Mouse (Mus musculus) cerebellum, adult 9-10 months (tissue): Measurements from ENCODE around the gene Sigmar1.

Source experiments
- DNase-seq: peaks from one replicate; pipeline ENCODE4 v3.0.0; 2022

Gene Sigmar1

DNA sequence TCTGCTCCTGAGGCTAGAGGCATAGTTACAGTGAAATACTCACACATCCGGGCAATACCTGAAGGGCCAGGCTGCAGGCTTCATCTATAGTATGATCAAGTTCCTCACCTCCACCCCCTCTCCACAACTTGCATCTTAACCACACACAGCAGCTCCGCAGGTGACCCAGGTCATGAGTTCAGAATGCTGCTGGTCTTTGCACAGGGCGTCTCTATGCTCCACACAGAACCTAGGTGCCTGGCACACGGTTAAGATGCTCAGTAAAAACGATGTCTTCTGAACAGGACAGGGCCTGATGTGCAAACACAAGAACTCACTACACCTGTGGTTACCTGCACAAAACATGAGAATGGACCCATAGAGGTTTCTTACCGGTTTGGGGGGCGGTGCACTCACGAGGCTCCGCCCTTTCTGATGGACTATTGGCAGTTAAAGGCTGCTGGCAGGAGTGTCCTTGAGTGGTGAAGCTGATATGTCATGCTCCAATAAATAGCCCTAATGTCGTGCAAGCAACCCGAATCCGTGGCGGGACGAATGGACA lies 1.1 kb downstream of the Sigmar1 start, which contains the start of gene Galt:
Gene Galt (plus strand): TSS at position 432 of the 541 bp plus-strand sequence.
- peak; percentile 92 for DNase-seq

DNA sequence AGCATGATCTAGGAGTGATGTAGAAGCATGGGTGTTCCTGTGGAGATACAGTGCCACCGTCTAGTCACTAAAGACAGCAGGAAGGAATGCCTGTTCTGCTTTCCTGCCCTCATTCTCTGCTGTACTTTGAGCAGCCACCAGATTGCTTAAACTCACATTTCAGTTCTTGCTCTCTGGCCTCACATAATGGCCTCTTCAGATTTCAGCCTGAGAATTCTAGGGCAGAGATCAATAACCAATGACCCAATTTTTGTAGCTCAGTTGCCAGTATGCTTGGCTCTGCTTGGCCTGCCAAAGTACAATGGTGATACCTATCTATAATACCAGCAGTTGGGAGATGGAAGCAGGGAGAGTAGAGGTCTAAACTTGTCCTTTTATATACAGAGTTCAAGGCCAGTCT lies 10.9 kb downstream of the Sigmar1 start:
- no peak for DNase-seq

DNA sequence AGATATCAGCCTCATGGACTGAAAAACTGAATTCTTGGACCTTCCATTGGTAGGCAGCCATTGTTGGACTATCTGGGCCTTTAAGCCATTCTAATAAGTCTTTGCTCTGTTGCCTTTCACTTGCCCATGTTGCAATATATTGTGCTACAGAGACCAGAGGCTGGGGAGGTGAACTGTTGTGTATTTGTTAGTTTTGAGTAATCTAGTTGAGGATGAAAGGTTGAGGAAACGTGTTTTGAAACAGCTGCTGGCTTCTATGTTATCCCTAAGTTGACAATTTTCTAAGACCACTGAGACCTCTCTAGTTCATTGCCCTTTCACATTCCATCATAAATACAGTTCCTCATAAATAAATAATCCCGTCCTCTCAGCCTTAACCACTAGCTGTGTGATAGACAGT lies 11.8 kb downstream of the Sigmar1 start:
- DNase-seq: no peak

DNA sequence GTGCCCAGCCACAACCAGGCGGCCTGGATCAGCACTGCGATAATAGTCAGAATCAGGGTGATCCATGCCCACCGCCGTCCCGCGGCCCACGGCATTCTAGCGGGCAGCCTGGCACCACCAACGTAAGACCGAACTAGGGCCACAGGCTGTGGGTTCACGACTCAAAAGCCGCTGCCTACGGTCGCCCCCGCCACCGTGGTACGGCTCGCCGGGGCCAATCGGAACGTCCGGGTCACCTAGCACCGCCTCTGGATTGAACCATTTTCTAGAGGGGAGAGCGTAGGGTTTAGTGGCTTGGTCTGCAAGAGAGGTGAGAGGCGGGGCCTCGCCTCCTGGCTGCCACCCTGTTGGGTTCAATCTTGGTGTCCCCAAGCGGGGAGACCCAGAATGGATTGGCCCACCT lies 14.8 kb downstream of the Sigmar1 start:
- peak; percentile 98 for DNase-seq

DNA sequence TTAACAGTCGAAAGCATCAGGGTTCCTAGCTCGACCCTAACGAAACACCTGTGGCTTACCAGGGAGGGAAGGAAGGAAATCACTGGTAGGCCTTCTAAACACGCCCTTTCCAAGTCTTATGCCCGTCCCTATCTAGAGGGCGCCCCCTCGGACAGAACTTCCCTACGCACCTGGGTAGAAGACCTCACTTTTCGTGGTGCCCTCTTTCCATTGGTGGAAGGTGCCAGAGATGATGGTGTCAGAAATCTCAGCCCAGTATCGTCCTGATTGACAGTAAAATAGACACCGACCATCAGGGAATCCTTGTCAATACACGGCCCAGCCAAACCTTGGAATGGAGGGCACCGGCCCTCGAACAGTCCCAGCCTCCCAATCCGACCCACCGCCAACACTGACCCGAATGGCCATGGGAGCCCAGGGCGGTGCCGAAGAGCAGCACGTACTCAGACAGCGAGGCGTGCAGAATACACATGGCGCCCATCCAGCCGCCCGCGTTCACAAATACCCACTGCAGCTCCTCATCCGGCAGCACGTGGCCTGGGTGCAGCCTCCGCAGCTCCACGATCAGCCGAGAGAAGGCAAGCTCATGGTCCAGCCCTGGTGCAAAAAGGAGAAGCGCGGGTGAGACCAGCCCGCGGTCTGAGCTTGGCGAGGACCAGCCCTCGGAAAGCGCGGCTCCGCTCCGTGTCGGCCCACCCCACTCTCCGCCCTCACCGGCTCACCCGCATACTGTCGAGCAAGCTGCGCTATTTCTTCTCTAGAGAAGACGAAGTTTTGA lies 15.4 kb downstream of the Sigmar1 start:
- DNase-seq: peak; percentile 71

DNA sequence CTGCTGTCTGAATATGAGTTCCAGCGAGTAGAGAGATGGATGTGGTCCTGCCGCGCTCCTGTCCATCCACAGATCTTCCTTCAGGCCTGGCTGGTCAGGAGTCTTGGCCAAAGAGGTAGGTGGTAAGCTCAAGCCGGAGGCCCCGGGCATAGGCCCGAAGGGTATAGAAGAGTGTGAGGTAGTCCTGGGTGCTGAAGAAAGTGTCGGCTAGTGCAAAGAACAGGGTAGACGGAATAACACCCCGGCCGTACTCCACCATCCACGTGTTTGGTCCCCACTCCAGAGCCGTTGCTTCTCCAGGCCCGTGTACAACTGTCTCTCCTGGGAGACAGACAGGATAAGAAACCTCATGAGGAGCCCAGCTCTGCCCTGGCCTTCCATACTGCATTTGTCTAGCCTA lies 16.7 kb downstream of the Sigmar1 start:
- no peak for DNase-seq

DNA sequence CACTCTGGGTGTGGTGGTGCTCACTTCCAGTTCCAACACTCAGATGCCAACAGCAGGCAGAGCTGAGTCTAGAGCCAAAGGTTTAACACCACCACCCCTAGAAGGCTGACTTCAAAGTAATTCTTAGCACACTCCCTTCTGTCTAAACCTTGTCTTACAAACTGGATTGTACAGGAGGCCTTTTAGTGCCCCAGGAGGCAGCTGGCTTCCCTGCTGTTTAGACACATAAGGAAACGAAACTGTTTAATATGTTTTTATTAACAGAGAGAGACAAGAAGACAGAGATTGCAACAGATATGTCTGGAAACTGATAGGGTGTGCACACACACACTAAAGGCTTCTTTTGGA lies 17.7 kb downstream of the Sigmar1 start:
- DNase-seq: no peak

DNA sequence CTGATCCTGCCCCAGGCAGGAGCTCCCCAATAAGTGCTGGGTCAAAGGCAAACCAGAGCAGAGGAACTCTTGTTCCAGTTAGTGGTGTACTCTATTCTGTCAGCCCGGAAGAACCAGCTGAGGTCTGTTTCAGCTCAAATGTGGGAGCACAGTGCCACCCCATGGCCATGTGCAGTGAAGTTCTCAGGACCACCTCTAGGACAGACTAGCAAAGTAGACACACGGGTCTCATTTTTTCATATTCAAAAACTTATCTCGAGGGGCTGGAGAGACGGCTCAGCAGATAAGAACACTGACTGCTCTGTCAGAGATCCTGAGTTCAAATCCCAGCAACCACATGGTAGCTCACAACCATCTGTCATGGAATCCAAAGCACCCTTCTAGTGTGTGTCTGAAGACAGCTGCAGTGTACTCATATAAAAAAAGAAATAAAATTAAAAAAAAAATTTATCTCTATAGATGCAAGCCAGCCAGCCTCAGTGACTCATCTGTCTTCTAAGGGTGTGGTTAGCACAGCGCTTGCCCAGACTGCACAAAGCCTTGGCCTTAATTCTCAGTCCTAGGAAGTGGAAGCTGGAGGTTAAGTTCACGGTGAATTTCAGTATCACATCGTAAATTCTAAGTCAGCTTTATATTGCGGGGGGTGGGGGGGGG lies 18.2 kb downstream of the Sigmar1 start:
- peak; percentile 75 for DNase-seq

DNA sequence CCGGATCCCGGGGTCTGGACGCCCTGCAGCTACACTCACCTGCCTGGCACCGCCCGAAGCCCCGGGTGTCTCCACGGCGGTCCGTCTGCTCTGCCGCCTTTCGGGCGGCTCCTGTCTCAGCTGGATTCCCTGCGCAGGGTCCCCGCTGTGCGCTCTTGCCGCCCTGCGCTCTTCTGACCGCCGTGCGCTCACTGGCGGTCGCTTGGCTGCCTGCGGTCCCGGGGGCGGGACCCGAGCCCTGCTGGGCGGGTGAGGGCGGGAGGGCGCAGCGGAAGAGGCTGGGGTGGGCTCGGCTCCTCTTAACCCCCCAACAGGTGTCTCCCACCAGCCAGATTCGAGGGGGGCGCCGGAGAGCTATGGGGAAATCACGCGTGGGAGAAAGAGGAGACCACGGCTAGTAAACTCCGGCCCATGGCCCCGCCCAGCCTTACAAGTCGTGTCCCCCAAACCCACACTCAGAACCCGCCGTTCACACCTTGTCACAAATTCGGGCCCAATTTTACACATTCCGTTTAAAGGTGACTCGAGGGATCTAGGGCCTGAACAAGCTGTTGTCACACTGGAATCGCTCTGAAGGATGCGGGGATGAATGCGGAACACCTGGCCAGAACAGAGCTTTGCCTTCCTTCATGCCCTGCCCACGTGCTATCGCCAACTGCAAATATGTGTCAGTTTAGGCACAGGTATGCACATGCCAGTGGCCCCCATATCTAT lies 24.7 kb downstream of the Sigmar1 start, which contains the start of gene Arid3c:
Gene Arid3c (minus strand): TSS at position 91 of the 714 bp plus-strand sequence.
- no peak for DNase-seq

DNA sequence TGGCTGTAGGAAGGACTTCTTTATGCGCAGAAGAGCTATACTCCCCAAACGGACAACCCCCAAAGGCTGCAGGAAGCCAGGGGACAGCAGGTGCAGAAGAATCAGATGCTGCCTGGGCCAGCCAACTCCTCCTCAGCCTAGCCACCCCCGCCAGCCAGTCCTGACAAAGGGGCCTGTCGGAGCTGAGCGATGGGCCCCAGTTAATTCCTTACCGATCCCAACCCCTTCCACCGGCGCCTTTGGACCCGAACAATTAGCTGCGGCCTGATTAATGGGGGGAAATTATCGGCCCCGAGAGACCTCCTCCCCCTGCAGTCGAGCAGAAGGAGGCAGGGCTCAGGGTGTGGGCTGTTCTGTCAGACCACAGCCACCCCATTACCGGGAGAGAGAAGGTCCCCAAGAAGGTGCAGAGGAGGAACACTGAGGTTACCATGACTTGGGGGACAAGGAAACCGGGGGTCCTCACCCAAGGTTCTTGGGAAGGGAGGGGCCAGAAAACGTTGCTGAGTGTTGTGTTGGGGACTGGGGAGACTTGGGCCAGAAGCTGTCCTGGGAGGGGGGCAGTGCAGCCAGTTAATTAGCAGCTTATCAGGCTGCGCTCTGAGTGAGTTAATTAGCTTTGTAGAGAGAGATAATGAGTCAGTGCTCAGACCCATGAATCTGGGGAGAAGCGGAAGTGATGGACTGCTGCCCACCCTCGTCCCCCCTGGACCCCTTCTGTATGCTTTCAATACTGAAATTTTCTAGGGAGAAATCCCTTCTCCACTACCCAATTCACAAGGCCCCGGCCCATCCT lies 28.9 kb downstream of the Sigmar1 start:
- no peak for DNase-seq

DNA sequence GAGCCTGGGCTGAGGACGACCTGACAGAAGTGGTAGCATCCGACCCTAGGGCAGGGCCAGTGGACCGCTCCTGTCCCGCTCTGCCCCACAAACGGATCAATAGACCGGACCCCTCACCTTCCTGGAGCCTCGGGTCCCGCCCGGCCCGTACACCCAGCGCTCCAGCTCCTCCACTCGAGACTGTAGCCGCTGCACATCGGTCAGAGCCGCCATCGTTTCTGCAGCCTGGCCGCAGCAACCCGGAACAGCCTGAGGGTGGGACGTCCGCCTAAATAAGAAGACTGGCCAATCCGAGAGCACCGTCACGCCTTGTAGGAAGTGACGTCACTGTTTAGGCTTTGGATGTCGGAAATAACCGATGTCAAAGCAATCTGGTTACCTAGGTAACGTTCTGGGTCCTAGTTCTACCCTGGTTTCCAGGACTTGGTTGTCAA lies 33.0 kb downstream of the Sigmar1 start, which contains the start of gene Dctn3:
Gene Dctn3 (minus strand): TSS at position 253 of the 434 bp plus-strand sequence.
- DNase-seq: peak; percentile 97

DNA sequence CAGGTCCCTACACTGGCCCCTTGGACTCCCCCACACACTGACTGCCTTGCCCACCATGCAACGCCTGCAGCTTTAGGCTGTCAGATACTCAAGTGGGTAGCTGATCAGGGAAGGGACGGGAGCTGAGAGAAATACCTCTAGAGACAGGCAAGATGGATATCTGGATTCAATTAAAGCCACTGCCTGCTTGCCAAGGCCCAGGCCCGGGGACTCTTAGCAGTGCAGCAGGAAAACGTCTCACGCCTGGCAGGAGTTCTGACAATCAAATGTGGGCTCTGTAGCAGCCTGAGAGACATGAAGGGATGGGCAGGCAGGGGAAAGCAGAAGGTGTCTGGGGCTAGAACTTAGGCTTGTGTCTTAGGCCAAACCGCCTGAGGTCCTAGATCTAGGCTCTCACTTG lies 39.1 kb downstream of the Sigmar1 start:
- no peak for DNase-seq

DNA sequence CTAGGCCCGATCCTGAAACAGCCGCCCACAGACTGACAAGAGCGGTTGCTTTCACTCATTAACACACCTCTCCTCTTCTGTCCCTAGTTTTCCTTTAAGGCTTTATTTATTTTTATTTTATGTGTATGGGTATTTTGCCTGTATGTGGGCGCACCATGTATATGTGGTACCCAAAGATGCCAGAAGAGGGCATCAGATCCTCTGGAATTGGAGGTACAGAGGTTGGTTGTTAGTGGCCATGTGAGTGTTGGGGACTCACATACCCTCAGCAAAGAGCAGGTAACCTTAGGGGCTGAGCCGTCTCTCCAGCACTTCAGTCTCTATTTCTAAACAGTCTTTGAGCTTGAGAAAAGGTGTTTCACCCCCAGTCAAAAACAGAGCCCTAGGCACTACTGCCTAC lies 40.4 kb downstream of the Sigmar1 start:
- DNase-seq: peak; percentile 75

DNA sequence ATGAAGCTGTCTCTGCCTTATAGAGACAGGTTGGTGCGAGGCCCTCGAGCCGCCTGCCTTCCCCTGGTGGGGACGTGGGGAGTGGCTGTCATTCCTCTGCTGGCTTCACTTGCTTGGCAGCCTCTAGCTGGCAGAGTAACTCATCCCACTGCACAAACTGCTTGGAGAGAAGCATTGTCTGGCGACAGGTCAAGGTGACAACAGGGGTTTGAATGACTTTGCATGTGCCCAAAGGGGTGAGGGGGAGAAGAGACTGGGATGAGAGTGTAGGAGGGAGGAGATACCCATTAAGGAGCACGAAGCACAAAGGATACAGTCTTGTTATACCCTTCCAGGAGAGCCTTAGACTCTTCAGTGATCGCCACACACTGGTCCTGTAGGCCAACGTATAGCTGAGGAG lies 40.9 kb downstream of the Sigmar1 start:
- DNase-seq: no peak

DNA sequence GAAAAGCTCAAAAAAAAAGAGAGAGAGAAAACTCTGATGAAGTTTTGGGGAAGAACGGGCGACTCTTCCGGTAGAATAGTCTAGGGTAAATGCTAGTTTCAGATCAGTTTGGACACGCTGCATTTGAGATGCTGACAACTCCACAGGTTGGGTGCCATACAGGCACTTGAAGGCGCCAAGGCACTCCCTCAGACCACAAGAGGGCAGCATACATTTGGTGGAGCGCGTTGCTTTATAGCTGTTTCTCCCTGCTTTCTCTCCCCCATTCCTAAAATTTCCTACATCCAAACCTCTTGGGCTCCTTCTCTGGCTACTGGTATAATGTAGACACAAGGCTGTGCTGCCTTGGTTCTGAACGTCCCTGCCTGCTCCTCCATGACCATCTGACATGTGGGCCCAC lies 41.7 kb downstream of the Sigmar1 start:
- DNase-seq: peak; percentile 87

DNA sequence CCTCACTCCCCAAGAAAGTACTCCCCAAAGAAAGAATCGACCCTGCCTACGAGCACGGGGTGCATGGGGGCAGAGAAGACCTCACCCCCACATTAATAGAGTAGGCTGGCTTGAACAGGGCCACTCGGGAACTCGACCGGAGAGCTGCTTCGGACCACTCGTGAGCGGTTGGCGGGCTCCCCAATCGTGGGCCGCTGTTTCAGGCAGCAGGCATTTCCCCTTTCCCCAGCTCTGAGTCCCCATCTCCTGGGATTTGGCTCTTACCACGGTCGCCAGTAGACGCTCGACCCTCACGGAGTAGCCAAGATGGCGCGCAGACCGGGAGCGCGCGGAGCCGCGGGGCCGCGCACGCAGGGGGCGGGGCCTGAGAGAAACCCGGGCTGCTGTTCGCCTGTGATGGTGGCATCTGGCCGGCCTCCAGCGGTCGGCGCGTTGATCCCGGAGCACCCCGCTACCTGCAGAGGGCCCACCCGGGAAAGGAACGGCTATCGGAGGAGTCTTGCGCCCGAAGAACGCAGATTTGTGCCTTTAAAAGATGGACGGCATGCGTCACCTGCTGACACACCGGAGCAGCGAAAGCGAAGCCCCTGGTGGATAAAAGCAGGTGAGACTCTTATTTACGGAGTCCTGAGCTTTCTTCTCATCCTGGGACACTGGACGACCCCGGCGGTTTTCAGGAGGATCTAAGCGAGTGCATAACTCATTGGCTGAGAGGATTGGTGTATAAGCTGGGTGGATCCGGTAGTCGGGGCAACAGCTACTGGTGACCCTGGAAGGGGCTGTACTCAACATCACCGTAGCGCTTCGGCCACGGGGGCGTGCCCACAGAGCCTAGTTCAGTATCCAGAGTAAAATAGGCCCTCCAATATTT lies 42.5 kb downstream of the Sigmar1 start, which contains the start of gene Rpp25l:
Gene Rpp25l (minus strand): TSS at position 338 of the 871 bp plus-strand sequence.
- peak; percentile 87 for DNase-seq

DNA sequence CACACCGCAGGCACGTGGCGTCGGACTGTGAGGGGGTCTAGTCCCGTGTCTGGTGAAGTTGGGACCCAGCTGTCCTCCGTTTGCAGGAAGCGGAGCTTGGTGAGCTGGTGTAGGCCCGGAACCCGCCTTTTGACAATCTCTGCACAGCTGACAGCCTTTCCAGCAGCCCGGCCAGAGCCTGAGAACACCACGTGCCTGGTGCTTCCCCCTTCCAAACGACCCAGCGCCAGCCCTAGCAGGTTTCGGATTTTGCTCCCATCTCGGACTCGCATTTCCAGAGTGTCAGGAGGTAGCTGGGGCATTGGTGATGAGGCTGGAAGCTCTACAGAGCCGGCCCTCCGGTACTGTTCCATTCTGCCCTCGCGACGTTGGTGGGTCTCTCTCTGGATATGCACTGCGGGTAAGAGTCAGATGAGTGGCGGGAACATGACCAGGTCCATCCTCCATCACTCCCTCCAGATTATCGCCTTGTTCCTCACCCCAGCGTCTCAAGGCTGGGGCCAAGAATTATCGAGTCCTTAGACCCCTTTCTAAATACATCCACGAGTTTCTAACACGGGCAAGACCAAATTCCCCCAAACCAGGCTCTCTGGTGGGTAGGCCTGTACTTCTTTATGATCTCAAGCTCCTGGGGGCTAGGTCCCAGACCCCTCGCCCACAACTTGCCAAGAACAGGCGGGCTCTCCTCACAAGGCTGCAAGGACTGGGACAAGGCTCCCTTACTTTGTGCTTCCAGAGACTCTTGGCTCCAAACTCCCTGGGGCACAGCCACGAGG lies 43.3 kb downstream of the Sigmar1 start:
- DNase-seq: no peak

DNA sequence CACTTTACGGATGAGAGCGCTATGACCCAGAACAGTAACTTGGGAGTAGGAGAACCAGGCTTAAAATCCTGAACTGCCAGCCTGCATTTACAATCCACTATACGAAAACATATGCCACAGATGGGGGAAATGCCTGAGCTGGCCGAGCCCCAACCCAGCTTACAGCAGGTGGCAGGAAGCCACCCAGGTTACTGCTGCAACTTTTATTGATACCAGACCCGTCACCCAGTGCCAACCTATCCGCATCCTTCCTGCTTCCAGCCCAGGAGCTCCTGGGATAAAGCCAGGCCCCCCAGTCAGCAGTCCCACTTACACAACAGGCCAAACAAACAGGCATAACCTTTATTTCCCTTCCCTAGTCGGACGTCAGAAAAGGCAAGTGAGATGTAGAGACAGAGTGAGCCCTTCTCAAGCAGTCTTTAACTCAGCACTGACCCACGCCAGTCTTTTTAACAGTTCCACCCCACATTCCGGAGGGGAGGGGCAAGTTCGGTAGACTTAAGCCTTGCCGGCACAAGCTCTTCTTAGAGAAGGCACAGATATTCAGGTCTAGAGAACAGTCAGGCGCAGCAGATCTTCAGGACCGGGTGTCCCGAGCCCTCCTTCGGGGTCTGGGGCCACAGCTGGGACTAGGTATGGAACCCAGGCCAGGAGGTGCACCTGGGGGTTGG lies 44.1 kb downstream of the Sigmar1 start:
- DNase-seq: no peak

DNA sequence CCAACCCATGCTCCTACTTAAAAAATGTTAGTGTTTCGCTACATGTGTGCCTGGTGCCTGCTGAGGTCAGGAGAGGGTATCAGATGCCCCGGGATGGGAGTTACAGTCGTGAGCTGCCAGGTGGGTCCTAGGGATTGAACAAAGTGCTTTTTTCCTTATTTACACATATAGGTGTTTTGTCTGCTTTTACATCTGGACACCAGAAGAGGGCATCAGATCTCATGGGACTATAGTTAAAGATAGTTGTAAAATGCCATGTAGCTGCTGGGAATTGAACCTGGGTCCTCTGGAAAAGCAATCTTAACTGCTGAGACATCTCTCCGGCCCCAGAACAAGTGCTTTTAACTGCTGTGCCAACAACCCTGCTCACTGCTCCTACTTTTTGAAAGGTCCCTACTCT lies 45.7 kb downstream of the Sigmar1 start:
- no peak for DNase-seq

DNA sequence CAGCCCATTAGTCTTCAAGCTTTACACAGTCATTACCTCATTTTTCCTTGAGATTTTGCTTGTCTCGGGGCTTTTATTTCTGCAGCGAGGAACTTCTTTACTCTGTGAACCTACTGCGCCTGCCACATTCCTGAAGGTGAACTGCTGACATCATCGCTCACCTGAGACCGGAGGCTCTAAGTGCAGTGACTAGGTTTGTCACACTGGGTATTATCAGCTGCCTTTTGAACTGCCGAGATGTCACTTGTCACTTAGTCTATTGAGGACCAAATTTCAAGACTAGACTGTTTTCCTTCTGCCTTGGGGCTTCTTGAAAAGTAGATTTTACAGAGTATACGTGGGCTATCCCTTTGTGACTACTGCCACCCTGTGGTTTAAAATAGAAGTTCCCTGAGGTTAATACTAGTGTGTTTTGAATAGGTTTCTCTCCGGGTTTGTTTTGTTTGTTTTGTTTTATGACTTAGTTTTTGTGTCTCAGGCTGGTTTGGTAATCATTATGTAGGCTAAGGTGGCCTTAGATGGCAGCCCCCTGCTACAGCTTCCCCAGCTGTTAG lies 47.7 kb downstream of the Sigmar1 start:
- peak; percentile 85 for DNase-seq
